Mouse (Mus musculus) cerebellum, adult 2 months (tissue): ENCODE data around the gene Fgf18.

ENCODE experiments used
- CTCF ChIP-seq: fragments of 200-500 bp; IDR thresholded peaks from 2 replicates; pipeline ENCODE4 v1.5.1; 2011; ENCODE audit warnings: low read depth, mild to moderate bottlenecking, control low read depth, low read length, moderate library complexity, borderline replicate concordance; ENCODE audit not compliant: insufficient read depth
- POLR2A ChIP-seq: fragments of 200-500 bp; IDR thresholded peaks from 2 replicates; pipeline ENCODE4 v1.6.1; 2011; ENCODE audit warnings: low read length, control low read depth, borderline replicate concordance; ENCODE audit not compliant: insufficient read depth

GRCm38 (mm10) chr11:33180701-33181116 lies 33.5 kb upstream of the Fgf18 start:
- TF ChIP-seq CTCF, result no peak
- no peak for TF ChIP-seq POLR2A
